Mouse (Mus musculus): ENCODE measurements around the gene Ripk4. TPM values are rescaled to one million over a fixed set of nuclear protein-coding genes. Genes with fewer than 3 reads are reported as not detected.

The Ripk4 gene
- polyA plus RNA-seq, 1 experiment, result 12.5 TPM

DNA sequence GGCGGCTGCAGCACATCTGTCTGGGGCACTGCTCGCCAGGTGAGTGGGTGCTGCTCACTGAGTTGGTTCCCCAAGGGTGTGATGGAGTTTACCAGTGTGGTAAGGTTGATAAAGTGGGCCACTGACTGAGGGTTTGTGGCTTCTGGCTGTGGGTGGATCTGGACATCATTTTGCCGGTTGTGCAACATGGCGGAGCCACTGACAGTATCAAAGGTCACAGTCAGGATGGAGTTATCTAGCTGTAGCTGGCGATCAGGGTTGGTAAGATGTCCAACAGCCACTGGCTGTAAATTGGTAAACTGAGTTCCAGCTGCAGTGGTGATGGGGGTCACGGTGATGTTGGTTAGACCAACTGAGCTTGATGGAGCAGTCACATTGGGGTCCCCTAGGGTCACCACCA, 30.7 kb upstream of the Ripk4 start:
- no peaks in the 10 kb centered on the region for H3K27me3 ChIP-seq (ENCODE audit: control insufficient read depth, insufficient read depth, low read length)
- WGBS, result 77% methylated on average over 6 of the region's 6 CpGs
- peaks cover 39% of the 10 kb centered on the region for H3K36me3 ChIP-seq (ENCODE audit: control insufficient read depth, insufficient read depth, low read length)
- no peak overlapping the region for H3K4me3 ChIP-seq (ENCODE audit: low read depth, low read length)
- no peak overlapping the region for H3K27ac ChIP-seq (ENCODE audit: insufficient read depth, low read depth, low read length)
- peaks cover 13% of the 10 kb centered on the region for H3K4me1 ChIP-seq (ENCODE audit: control insufficient read depth, insufficient read depth, insufficient read length, low read length)
- TF ChIP-seq POLR2A (IDR thresholded peaks at IDR 0.05; ENCODE audit: low read depth, low read length) (no peak), CTCF (IDR thresholded peaks at IDR 0.05; ENCODE audit: extremely low read depth, insufficient read length, insufficient replicate concordance, low read depth, low read length) (no peak)

DNA sequence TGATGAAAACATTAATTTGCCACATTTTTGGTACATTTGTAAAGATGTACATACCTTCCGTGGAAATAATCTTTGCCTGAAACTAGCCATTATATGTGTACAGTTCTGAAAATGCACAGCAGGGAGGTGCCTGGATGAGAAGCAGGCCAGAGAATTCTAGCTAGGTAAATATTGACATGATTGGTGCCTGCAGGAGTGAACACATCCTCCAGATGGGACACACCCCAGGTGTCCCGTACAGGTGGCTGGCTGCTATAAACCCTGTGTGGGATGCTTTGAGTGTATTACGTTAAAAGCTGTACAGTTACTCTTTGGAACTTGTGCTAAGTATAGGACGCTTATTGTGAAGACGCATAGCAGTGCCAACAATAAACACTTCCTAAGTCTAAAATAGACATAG, 19.5 kb upstream of the Ripk4 start:
- peaks cover 3% of the 10 kb centered on the region for H3K4me1 ChIP-seq (ENCODE audit: control insufficient read depth, insufficient read depth, insufficient read length, low read length)
- H3K27me3 ChIP-seq (ENCODE audit: control insufficient read depth, insufficient read depth, low read length), result no peaks in the 10 kb centered on the region
- no peaks in the 10 kb centered on the region for H3K36me3 ChIP-seq (ENCODE audit: control insufficient read depth, insufficient read depth, low read length)
- no peak for TF ChIP-seq POLR2A (IDR thresholded peaks at IDR 0.05; ENCODE audit: low read depth, low read length)
- H3K4me3 ChIP-seq (ENCODE audit: low read depth, low read length), result no peak overlapping the region
- WGBS, result 28% methylated on average over 5 of the region's 5 CpGs
- no peak overlapping the region for H3K27ac ChIP-seq (ENCODE audit: insufficient read depth, low read depth, low read length)

DNA sequence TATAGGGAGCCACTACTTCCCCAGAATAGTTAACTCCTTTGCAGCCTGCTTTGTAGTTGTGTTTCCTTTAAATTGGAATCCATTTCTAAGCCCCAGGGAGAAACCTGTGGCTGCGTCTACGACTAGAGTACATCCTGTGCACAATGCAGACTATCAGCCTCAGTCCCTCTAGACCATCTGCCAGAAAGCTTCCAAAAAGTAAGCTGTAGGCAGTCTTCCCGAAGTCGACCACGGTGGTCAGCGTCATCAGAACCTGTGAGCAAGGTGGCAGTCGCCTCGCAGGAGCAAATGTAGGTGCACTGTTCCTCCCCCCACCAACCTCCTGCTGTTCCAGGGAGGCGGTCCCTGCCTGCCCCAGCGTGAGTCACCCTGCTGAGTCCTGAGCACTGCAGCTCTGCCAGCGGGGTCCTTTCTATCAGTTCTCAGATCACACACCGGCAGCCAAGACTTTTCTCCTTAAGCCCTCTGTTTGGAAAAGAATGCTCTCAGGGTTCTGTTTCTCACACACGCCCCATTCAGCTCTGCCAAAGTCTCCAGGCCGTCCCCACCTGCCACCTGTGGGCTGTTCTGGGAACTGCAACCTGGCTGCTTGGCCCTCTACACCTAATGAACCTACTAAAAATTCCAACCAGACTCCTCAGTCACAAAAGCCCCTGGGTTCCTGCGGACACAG, 14.9 kb upstream of the Ripk4 start:
- Histone ChIP-seq H3K4me1 (ENCODE audit: control insufficient read depth, insufficient read depth, insufficient read length, low read length) (peaks cover 3% of the 10 kb centered on the region), H3K36me3 (ENCODE audit: control insufficient read depth, insufficient read depth, low read length) (no peaks in the 10 kb centered on the region), H3K27ac (ENCODE audit: insufficient read depth, low read depth, low read length) (no peak overlapping the region), H3K4me3 (ENCODE audit: low read depth, low read length) (peak overlapping the region; percentile 48), H3K27me3 (ENCODE audit: control insufficient read depth, insufficient read depth, low read length) (no peaks in the 10 kb centered on the region)
- no peak for TF ChIP-seq POLR2A (IDR thresholded peaks at IDR 0.05; ENCODE audit: low read depth, low read length)
- peak; percentile 97; the same call in 1 of the 2 replicates for TF ChIP-seq CTCF (IDR thresholded peaks at IDR 0.05; ENCODE audit: extremely low read depth, insufficient read length, insufficient replicate concordance, low read depth, low read length)
- WGBS, result 23% methylated on average over 15 of the region's 15 CpGs

DNA sequence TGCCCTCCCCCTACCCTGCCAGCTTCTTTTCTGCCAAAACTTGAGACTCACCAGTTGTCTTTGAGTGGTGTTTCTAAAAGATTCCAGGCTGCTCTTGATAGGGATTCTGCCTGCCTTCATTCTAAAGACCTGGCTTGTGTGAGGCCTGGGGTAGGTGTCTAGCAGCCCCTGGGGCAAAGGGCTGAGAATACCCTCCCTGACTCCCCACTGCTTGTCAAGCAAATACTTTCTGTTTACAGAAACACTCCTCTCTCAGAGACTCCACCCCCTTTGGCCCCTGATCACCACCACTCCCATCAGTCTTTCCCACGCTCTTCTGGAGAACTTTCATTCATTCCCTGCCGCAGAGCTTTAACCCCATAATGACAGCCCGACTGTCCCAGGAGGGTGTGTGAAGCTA, 2.9 kb upstream of the Ripk4 start:
- TF ChIP-seq CTCF (IDR thresholded peaks at IDR 0.05; ENCODE audit: extremely low read depth, insufficient read length, insufficient replicate concordance, low read depth, low read length), result no peak
- TF ChIP-seq POLR2A (IDR thresholded peaks at IDR 0.05; ENCODE audit: low read depth, low read length), result no peak
- no peak overlapping the region for H3K27ac ChIP-seq (ENCODE audit: insufficient read depth, low read depth, low read length)
- no peak overlapping the region for H3K4me3 ChIP-seq (ENCODE audit: low read depth, low read length)
- peaks cover 2% of the 10 kb centered on the region; the same call in 1 of the 2 replicates for H3K4me1 ChIP-seq (ENCODE audit: control insufficient read depth, insufficient read depth, insufficient read length, low read length)
- WGBS, result 10% methylated on average over 3 of the region's 3 CpGs
- no peaks in the 10 kb centered on the region for H3K36me3 ChIP-seq (ENCODE audit: control insufficient read depth, insufficient read depth, low read length)
- no peaks in the 10 kb centered on the region for H3K27me3 ChIP-seq (ENCODE audit: control insufficient read depth, insufficient read depth, low read length)

DNA sequence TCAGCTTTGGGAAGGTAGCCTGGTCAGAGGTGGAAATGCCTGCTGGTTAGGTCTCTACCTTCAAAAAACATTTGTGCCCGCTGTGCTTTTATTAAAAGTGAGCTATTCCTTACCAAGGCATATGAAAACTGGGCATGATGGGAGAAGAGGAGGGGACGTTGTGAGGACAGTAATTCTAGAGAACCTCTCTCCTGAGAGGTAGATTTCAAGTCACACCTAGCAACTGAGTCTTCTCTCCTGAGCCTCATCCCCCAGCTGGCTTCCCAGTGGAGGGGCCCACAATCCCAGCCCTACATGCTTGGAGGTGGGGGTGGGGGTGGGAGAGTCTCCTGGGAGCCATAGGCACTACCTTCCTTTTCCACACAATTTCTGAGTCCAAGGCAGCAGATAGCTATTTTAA, 1.0 kb upstream of the Ripk4 start:
- H3K27me3 ChIP-seq (ENCODE audit: control insufficient read depth, insufficient read depth, low read length), result no peaks in the 10 kb centered on the region
- TF ChIP-seq CTCF (IDR thresholded peaks at IDR 0.05; ENCODE audit: extremely low read depth, insufficient read length, insufficient replicate concordance, low read depth, low read length) (no peak), POLR2A (IDR thresholded peaks at IDR 0.05; ENCODE audit: low read depth, low read length) (no peak)
- H3K27ac ChIP-seq (ENCODE audit: insufficient read depth, low read depth, low read length), result no peak overlapping the region
- peaks cover 2% of the 10 kb centered on the region; the same call in 1 of the 2 replicates for H3K4me1 ChIP-seq (ENCODE audit: control insufficient read depth, insufficient read depth, insufficient read length, low read length)
- no peaks in the 10 kb centered on the region for H3K36me3 ChIP-seq (ENCODE audit: control insufficient read depth, insufficient read depth, low read length)
- WGBS, result 87% methylated on average over 2 of the region's 2 CpGs
- no peak overlapping the region for H3K4me3 ChIP-seq (ENCODE audit: low read depth, low read length)

DNA sequence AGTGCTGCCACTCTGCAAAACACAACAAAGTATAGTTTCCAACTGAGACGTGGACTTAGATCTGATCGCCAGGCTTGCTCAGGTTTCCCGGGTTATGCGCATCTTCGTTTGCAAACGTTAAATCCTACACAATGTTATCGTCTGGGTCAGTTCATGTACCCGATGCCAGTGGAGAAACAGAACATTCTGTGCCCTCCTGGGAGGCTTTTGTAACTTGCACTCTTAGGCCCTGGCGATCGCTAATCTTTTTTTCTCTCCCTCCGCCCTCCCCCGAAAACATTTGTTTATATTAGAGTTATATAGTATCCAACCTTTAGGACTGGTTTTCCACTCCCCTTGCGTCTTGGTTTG, 378 bp upstream of the Ripk4 start:
- Histone ChIP-seq H3K27me3 (ENCODE audit: control insufficient read depth, insufficient read depth, low read length) (no peaks in the 10 kb centered on the region), H3K4me1 (ENCODE audit: control insufficient read depth, insufficient read depth, insufficient read length, low read length) (peaks cover 2% of the 10 kb centered on the region; the same call in 1 of the 2 replicates), H3K36me3 (ENCODE audit: control insufficient read depth, insufficient read depth, low read length) (no peaks in the 10 kb centered on the region), H3K4me3 (ENCODE audit: low read depth, low read length) (peak overlapping the region; percentile 93), H3K27ac (ENCODE audit: insufficient read depth, low read depth, low read length) (peak overlapping the region; percentile 36; the same call in 1 of the 2 replicates)
- WGBS, result 5% methylated on average over 13 of the region's 13 CpGs
- TF ChIP-seq POLR2A (IDR thresholded peaks at IDR 0.05; ENCODE audit: low read depth, low read length) (no peak), CTCF (IDR thresholded peaks at IDR 0.05; ENCODE audit: extremely low read depth, insufficient read length, insufficient replicate concordance, low read depth, low read length) (no peak)

DNA sequence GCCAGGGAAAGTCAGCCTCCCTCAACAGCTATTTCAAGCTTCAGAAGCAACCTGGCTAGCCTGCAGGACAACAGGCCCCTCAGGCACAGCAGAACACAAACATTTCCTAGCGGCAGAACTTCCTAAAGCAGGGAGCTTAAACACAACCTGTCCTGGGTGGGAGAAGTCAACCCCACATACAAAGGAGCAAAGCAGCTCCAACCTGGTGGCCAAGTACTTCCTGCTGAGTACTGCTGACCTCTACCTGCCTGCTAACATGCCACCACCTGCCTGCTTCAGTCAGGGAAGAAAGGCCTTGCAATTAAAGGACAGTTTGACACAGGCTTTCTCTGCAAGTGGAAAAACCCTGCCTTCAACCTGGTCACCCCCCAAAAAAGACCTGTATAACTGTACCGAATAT, 1.8 kb downstream of the Ripk4 start:
- Histone ChIP-seq H3K36me3 (ENCODE audit: control insufficient read depth, insufficient read depth, low read length) (no peaks in the 10 kb centered on the region), H3K4me3 (ENCODE audit: low read depth, low read length) (peak overlapping the region; percentile 43), H3K27ac (ENCODE audit: insufficient read depth, low read depth, low read length) (peak overlapping the region; percentile 23; the same call in 1 of the 2 replicates), H3K4me1 (ENCODE audit: control insufficient read depth, insufficient read depth, insufficient read length, low read length) (peaks cover 17% of the 10 kb centered on the region), H3K27me3 (ENCODE audit: control insufficient read depth, insufficient read depth, low read length) (no peaks in the 10 kb centered on the region)
- WGBS, result 35% methylated on average over 2 of the region's 2 CpGs
- TF ChIP-seq POLR2A (IDR thresholded peaks at IDR 0.05; ENCODE audit: low read depth, low read length) (no peak), CTCF (IDR thresholded peaks at IDR 0.05; ENCODE audit: extremely low read depth, insufficient read length, insufficient replicate concordance, low read depth, low read length) (no peak)
